Mouse (Mus musculus): Measurements from ENCODE around the gene Plgrkt. TPM values are rescaled to one million over a fixed set of nuclear protein-coding genes. Genes with fewer than 3 reads are reported as not detected.

Gene Plgrkt
- polyA plus RNA-seq, 1 experiment from 2014 or later: 92.6 TPM

DNA sequence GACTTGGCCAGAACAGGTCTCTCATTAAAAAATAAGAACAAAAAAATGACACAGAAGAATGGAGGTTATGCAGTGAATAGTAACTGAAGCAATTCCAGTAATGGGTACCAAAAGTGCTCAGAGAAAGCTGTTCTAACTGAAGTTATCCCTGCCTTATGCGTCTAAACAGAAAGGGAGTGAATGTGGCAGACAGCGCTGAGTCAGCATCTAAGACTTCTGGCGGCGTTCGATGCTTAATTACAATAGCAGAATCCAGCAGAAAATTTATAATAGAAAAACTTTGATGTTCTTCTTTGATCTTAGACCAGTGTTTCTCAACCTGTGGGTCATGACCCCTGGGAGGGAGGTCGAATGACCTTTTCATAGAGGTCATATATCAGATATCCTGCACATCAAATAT lies 21.6 kb downstream of the Plgrkt start:
- ATAC-seq (ENCODE audit: insufficient number of reproducible peaks, insufficient read depth, low FRiP score, low TSS enrichment, low read depth): no peak
- no peaks in the 10 kb centered on the region for H3K9me3 ChIP-seq
- peaks cover 7% of the 10 kb centered on the region for H3K36me3 ChIP-seq
- no peak overlapping the region for H3K4me3 ChIP-seq
- no peaks in the 10 kb centered on the region for H3K27me3 ChIP-seq
- 72% methylated on average over 6 of the region's 6 CpGs for WGBS
- no peak overlapping the region for H3K27ac ChIP-seq
- no peak overlapping the region for H3K9ac ChIP-seq
- no peak overlapping the region for H3K4me2 ChIP-seq
- no peaks in the 10 kb centered on the region for H3K4me1 ChIP-seq

DNA sequence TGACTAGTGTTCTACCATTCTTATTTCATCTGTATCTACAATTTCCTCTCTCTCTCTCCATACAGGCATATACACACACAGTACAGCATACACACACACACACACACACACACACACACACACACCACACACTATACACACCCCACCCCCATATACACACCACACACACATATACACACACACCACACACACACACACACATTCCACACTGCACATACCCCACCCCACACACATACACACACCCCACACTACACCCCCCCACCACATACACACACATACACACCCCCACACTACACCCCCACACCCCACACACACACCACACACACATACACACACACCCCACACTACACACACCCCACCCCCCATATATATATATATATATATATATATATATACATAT lies 22.3 kb downstream of the Plgrkt start:
- H3K4me1 ChIP-seq: no peaks in the 10 kb centered on the region
- ATAC-seq (ENCODE audit: insufficient number of reproducible peaks, insufficient read depth, low FRiP score, low TSS enrichment, low read depth): no peak

DNA sequence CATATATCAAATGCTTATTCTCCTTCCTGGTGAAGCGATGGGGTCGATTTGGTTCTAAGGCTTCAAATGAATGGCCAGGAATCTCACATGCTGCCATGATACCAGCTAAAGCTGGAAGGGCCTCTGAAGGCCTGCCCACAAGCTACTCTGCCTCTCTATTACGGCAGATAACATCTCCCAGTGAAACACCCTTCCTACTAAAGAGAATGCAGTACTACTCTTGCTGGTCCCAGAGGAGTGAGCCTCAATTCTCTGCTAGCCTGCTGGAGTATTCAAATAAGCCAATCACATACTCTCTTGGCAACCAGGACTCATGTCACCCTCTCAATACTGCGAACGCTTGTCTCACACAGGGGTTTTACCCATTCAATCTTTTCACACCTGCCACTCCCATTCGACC lies 24.9 kb downstream of the Plgrkt start:
- Histone ChIP-seq H3K27me3 (no peaks in the 10 kb centered on the region), H3K9me3 (no peaks in the 10 kb centered on the region), H3K36me3 (no peaks in the 10 kb centered on the region), H3K4me2 (no peak overlapping the region), H3K4me1 (no peaks in the 10 kb centered on the region), H3K27ac (no peak overlapping the region), H3K4me3 (no peak overlapping the region), H3K9ac (no peak overlapping the region)
- no peak for ATAC-seq (ENCODE audit: insufficient number of reproducible peaks, insufficient read depth, low FRiP score, low TSS enrichment, low read depth)
- 87% methylated on average over 6 of the region's 6 CpGs for WGBS

More for the DNA sequence above, 22.3 kb downstream of the Plgrkt start:
- Histone ChIP-seq H3K9ac (no peak overlapping the region), H3K4me2 (no peak overlapping the region), H3K27ac (no peak overlapping the region), H3K9me3 (no peaks in the 10 kb centered on the region), H3K36me3 (peaks cover 2% of the 10 kb centered on the region), H3K27me3 (no peaks in the 10 kb centered on the region), H3K4me3 (no peak overlapping the region)

DNA sequence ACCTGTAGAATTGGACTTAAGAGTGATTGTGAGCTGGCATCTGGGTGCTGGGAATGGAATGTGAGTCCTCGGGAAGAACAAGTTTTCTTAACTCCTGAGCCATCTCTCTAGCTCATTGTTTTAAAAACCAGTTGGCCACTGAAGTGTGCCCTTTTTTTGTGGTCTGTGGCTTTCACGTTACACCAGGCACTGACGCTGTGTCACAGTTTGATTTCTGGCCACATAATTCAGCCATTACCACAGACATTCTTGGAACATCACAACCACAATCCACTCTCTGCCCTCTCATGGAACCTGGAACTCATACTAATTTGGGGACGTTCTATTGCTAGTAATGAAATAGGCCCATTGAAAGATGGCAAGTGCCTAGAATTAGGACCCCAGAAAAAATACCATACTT lies 26.2 kb downstream of the Plgrkt start:
- Histone ChIP-seq H3K4me1 (no peaks in the 10 kb centered on the region), H3K9me3 (no peaks in the 10 kb centered on the region), H3K36me3 (no peaks in the 10 kb centered on the region), H3K27me3 (no peaks in the 10 kb centered on the region), H3K27ac (no peak overlapping the region), H3K4me3 (no peak overlapping the region), H3K9ac (no peak overlapping the region), H3K4me2 (no peak overlapping the region)
- ATAC-seq (ENCODE audit: insufficient number of reproducible peaks, insufficient read depth, low FRiP score, low TSS enrichment, low read depth): no peak
- WGBS: 68% methylated on average over 4 of the region's 4 CpGs

DNA sequence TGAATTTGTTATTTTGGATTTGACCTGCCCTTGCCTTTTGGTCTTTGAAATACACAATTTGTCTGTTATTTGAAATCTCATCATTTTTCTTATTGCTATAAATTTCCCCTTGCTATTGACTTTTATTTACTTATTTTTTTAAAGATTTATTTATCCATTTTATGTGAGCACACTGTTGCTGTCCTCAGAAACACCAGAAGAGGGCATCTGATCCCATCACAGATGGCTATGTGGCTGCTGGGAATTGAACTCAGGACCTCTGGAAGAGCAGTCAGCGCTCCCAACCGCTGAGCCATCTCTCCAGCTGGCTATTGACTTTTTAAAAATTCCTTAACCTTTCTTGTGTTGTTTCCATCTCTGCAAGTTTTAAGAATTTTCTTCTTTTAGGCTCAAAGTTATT lies 30.6 kb downstream of the Plgrkt start:
- no peak overlapping the region for H3K4me3 ChIP-seq
- H3K9me3 ChIP-seq: no peaks in the 10 kb centered on the region
- no peak overlapping the region for H3K9ac ChIP-seq
- H3K4me1 ChIP-seq: peaks cover 10% of the 10 kb centered on the region
- peaks cover 18% of the 10 kb centered on the region for H3K27me3 ChIP-seq
- 86% methylated on average over 2 of the region's 2 CpGs for WGBS
- no peak for ATAC-seq (ENCODE audit: insufficient number of reproducible peaks, insufficient read depth, low FRiP score, low TSS enrichment, low read depth)
- no peaks in the 10 kb centered on the region for H3K36me3 ChIP-seq
- no peak overlapping the region for H3K4me2 ChIP-seq
- H3K27ac ChIP-seq: no peak overlapping the region

DNA sequence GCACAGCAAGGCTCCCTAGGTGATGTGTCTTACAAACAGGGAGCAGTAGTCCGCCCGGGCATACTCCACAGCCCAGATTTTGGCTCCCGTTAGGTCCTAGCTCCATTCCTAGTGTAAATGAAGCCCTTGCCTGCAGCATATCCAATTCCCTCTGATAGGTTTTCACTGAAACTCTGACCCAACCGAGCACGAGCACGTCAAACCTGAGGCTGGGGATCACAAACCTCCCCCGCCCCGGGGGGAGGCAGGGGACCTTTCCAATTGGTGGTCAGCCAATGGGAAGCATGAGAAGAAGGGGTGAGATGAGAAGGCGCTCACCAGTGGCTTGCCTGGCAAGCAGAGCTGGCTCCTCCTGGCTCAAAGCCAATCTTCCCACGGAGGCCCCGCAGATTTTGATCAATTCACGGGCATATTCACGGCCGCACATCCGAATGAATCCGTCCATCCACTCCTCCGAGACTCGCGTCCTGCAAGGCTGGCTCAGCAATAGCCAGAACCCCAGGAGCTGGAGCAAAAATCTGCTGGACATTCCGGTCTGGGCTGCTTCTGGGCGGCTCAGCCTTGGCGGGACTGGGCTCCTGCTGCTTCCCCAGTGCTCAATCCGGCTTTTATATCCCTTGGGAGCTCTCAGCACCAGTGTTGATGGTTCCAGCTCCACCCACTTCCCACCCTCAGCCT lies 33.0 kb downstream of the Plgrkt start, which contains the start of gene Rln1:
TSS of gene Rln1 (minus strand) at position 603 of the 678 bp plus-strand sequence.
- peaks cover 10% of the 10 kb centered on the region for H3K4me1 ChIP-seq
- H3K9ac ChIP-seq: peak within 1 kb of the TSS; percentile 74
- H3K27me3 ChIP-seq: peaks cover 18% of the 10 kb centered on the region
- peak within 1 kb of the TSS; percentile 84 for H3K4me2 ChIP-seq
- H3K9me3 ChIP-seq: no peaks in the 10 kb centered on the region
- H3K4me3 ChIP-seq: peak within 1 kb of the TSS; percentile 44
- no peaks in the 10 kb centered on the region for H3K36me3 ChIP-seq
- no peak for ATAC-seq (ENCODE audit: insufficient number of reproducible peaks, insufficient read depth, low FRiP score, low TSS enrichment, low read depth)
- WGBS: 2% methylated on average over 23 of the region's 23 CpGs
- no peak within 1 kb of the TSS for H3K27ac ChIP-seq

DNA sequence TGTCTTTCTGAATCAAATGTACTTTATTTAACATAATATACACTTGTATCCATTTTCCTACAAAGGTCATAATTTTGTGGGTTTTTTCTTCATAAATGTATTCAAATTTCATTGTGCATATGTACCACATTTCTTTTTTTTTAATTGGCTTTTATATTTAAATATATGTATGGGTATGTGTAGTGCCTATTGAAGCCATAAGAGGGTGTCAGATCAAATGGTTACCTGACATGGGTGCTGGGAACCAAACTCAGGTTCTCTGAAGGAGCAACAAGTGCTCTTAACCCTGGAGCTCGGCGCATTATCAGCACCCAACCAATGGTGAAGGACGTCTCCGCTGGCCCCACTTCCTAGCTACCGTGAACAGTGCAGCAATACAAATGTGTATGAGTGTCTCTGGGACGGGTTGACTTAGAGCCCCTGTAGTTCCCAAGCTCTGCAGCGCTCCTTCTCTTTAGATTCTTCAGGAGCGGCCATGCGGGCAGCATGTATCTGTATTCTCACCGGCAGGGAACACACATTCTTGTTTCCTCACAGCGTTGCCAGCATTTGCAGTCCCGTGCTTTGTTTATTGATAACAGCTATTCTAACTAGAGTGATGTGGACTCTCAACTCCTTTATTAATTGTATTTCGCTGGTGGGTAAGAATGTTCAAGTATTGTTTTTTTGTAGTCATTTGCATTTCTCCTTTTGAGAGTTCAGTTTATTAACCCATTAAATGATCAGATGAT lies 40.2 kb downstream of the Plgrkt start:
- H3K27ac ChIP-seq: no peak overlapping the region
- H3K36me3 ChIP-seq: no peaks in the 10 kb centered on the region
- no peaks in the 10 kb centered on the region for H3K27me3 ChIP-seq
- no peak overlapping the region for H3K4me2 ChIP-seq
- H3K9me3 ChIP-seq: no peaks in the 10 kb centered on the region
- no peak overlapping the region for H3K4me3 ChIP-seq
- no peak for ATAC-seq (ENCODE audit: insufficient number of reproducible peaks, insufficient read depth, low FRiP score, low TSS enrichment, low read depth)
- H3K9ac ChIP-seq: no peak overlapping the region
- 85% methylated on average over 13 of the region's 13 CpGs for WGBS
- peaks cover 6% of the 10 kb centered on the region; the same call in 1 of the 2 replicates for H3K4me1 ChIP-seq

DNA sequence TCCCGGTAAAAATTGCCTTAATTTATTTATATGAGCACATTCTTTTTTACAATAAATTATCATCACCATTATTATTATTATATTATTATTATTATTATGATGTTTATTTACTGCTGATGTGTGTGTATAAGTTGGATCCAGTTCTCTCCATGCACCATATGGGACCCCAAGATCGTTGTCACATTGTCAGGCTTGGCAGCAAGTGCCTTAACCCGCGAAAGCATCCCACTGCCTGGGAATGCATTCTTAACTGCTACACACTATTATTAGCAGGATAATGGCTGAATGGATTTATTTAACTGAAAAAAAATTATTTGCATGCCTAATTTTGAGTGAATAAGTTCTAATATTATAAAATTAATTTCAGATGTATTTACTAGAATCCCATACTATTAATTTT lies 40.8 kb downstream of the Plgrkt start:
- peaks cover 6% of the 10 kb centered on the region; the same call in 1 of the 2 replicates for H3K4me1 ChIP-seq
- no peak overlapping the region for H3K4me3 ChIP-seq
- H3K9me3 ChIP-seq: no peaks in the 10 kb centered on the region
- WGBS: 84% methylated on average over 4 of the region's 4 CpGs
- H3K9ac ChIP-seq: no peak overlapping the region
- H3K4me2 ChIP-seq: no peak overlapping the region
- no peaks in the 10 kb centered on the region for H3K27me3 ChIP-seq
- no peak overlapping the region for H3K27ac ChIP-seq
- H3K36me3 ChIP-seq: no peaks in the 10 kb centered on the region
- ATAC-seq (ENCODE audit: insufficient number of reproducible peaks, insufficient read depth, low FRiP score, low TSS enrichment, low read depth): no peak

DNA sequence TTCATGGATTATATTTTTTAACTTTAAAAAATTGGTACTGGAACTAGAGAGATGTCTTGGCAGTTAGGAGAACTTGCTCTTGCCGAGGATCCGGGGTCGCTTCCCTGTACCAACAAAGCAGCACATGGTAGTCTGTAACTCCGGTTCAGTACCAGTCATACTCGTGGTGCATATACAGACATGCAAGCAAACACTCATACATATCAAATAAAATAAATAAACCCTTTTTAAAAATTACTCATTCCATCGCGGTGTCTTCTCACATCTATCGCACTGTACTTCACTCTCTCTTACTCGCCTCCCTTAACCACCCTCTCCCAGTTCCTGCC lies 41.4 kb downstream of the Plgrkt start:
- Histone ChIP-seq H3K27me3 (no peaks in the 10 kb centered on the region), H3K9ac (no peak overlapping the region), H3K36me3 (no peaks in the 10 kb centered on the region), H3K9me3 (no peaks in the 10 kb centered on the region), H3K4me1 (peaks cover 6% of the 10 kb centered on the region; the same call in 1 of the 2 replicates), H3K4me3 (peak overlapping the region; percentile 43), H3K4me2 (peak overlapping the region; percentile 59), H3K27ac (no peak overlapping the region)
- no peak for ATAC-seq (ENCODE audit: insufficient number of reproducible peaks, insufficient read depth, low FRiP score, low TSS enrichment, low read depth)
- 58% methylated on average over 9 of the region's 9 CpGs for WGBS

DNA sequence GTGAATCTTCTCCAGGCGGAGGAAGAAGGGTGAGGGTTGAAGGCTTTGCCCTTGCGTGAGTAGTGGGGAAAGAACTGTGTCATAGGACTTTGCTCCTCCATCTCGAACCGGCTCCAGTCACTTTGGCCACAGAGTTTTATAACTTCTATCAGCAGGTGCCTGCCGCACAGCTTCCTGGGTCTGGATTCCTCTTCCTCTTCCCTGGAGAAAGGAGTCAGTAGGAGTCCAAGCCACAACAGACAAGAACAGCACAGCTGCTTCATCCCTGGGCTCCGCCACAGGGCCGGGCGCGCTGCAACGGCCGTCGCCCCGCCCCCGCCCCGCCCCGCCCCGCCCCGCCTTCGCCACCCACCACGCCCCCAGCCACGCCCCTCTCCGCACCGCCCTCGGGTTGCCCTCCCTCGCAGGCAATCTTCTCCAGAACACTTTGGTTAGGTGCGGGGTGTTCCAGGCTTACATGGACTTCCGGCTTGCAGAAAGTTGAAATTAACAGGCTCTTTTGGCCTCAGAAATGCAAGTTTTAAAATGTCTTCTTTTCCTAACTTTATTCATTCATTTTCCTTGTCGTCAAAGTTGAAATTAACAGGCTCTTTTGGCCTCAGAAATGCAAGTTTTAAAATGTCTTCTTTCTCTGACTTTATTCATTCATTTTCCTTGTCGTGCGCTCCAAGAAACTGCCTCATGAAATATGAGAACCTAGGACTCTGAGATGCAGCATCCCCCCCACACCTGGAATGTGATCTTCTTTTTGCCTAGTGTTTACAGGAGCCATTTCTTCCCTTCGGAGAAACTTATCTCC lies 41.9 kb downstream of the Plgrkt start, which contains the start of gene Insl6:
TSS of gene Insl6 (minus strand) at position 304 of the 799 bp plus-strand sequence.
- H3K9ac ChIP-seq: peak within 1 kb of the TSS; percentile 53
- H3K27ac ChIP-seq: no peak within 1 kb of the TSS

DNA sequence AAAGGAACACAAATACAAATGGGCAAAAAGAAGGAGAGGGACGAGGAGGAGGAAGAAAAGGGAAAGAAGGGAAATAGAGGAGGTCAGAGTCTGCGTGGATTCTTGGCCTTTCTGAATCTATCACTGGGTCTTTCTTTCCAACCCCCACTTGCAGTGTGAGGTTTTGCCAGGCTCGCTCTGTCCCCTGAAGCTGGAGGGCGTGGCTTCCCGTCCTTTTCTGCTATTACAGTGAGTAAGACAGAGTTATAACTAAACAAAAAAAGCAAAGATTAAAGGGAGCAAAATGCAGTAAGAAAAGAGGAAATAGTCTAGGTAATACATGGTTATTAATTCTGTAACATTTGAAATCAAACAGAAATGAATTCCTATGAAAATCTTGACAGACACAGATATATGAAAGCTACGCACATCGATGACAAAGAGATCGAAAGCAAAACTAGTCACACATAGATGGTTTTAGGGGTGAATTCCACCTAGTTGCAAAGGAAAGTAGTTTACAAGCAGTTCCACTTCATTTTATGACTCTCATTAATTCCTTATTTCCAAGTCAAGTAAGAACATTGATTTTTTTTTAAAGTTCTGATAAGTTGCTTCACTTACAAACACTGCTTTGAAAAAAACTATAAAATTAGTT lies 43.7 kb downstream of the Plgrkt start:
- Histone ChIP-seq H3K27ac (no peak overlapping the region), H3K27me3 (no peaks in the 10 kb centered on the region), H3K4me3 (no peak overlapping the region), H3K4me1 (peaks cover 6% of the 10 kb centered on the region; the same call in 1 of the 2 replicates), H3K9me3 (no peaks in the 10 kb centered on the region), H3K4me2 (peak overlapping the region; percentile 14; the same call in 1 of the 2 replicates), H3K9ac (no peak overlapping the region), H3K36me3 (no peaks in the 10 kb centered on the region)
- no peak for ATAC-seq (ENCODE audit: insufficient number of reproducible peaks, insufficient read depth, low FRiP score, low TSS enrichment, low read depth)
- 66% methylated on average over 8 of the region's 8 CpGs for WGBS

More for the DNA sequence above, 41.9 kb downstream of the Plgrkt start, which contains the start of gene Insl6:
- WGBS: 2% methylated on average over 31 of the region's 31 CpGs
- Histone ChIP-seq H3K27me3 (no peaks in the 10 kb centered on the region), H3K9me3 (no peaks in the 10 kb centered on the region), H3K4me3 (peak within 1 kb of the TSS; percentile 43), H3K4me1 (peaks cover 6% of the 10 kb centered on the region; the same call in 1 of the 2 replicates), H3K4me2 (peak within 1 kb of the TSS; percentile 59), H3K36me3 (no peaks in the 10 kb centered on the region)
- peak; percentile 79 for ATAC-seq (ENCODE audit: insufficient number of reproducible peaks, insufficient read depth, low FRiP score, low TSS enrichment, low read depth)

Measured in embryonic facial prominence, embryonic 13.5 days (tissue).